Mouse (Mus musculus) adrenal gland, adult 10 weeks (tissue): ENCODE measurements around the gene St5. TPM values are rescaled to one million over a fixed set of nuclear protein-coding genes. Genes with fewer than 3 reads are reported as not detected.

Experiments used
- polyA plus RNA-seq: library from polyadenylated mRNA; stranded (reverse); fragments of 350-450 nt; fragmentation: Illumina TruSeq; extraction: RNeasy Lipid Tissue Mini Kit (QIAGEN cat#74804); gene quantifications from one replicate; pipeline ENCODE4 v1.2.3, GENCODE M21; 2014; ENCODE audit warnings: low read depth, low replicate concordance

The St5 gene
- polyA plus RNA-seq = 35.7 TPM

GRCm38 (mm10) chr7:109703190-109704015 lies at the start of gene St5, which contains the start of gene Akip1:
TSS of gene St5 (minus strand) at chr7:109703605.
TSS of gene Akip1 (plus strand) at chr7:109703690.

GRCm38 (mm10) chr7:109752008-109752925 lies 48.9 kb upstream of the St5 start, which contains the start of gene Tmem9b:
TSS of gene Tmem9b (minus strand) at chr7:109752875.

GRCm38 (mm10) chr7:109731626-109732025 lies 28.2 kb upstream of the St5 start, which contains the start of gene Ascl3:
TSS of gene Ascl3 (minus strand) at chr7:109731726.

DNA sequence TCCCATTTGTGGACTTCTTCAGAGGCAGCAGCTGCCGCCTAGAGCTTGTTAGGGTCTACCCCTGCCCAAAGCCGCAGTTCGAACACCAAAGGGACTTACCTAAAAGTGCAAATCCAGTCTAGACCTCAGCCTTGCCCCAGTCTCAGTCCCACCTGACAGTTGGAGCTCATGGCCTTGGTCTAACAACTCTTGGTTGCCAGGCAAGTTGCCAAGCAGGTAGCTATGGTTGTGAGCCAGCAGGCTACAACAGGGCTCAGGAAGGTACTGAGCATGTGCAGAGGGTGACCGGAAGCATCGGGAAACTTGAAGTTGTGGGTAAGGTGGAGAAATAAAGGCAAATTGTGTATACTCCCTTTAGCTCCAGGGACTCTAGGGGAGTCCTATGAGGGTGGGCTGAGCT lies 20.3 kb upstream of the St5 start, which contains the start of gene BC051019:
Gene BC051019 (minus strand): TSS at position 154 of the 400 bp plus-strand sequence.

DNA sequence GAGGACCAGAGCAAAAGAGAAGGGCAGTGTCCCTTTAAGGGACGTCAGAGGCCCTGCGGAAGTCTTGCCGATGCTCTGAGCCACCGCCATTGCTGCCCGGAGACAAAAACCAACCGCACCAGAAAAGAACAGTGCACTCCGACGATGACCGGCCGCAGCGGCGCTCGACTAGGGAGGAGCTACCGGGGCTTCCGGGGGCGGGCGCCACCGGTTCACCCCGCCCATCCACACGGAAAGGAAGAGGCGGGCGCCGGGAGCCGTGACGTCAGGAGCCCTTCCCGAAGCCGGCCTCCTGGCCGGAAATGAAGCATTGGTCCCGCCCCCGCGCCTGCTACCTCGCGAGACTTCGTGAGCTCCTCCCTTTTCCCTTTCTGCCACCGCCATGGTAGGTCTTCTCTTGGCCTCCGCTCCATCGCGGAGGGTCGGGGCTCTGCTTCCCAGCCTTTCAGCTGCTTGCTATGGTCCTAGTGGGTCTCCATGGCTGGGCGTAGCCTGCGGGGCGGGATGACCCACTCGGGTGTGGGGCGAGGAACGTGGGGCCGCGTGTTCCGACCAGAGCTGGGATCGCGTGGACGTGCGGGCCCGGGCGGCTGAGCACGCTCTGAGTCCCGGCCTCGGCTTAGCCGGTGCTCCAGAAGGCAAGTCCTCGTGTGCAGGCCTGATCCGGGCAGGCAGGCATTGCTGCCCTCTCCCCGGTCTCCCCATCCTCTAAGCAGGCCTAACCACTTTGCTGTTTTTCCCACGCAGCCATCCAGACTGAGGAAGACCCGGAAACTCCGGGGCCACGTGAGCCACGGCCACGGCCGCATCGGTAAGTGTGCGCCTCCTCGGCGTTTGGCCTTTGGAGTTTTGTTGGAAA lies 184.3 kb downstream of the St5 start, which contains the start of gene Rpl27a:
Gene Rpl27a (plus strand): TSS at position 310 of the 859 bp plus-strand sequence.

GRCm38 (mm10) chr7:109508034-109508433 lies 195.4 kb downstream of the St5 start, which contains the start of gene Trim66:
TSS of gene Trim66 (minus strand) at chr7:109508134.

Other genes with a start within 250 kb of the St5 start
- 0.06 TPM for gene Trim66, start 195.5 kb downstream of the St5 start, polyA plus RNA-seq
- gene Rpl27a, start 184.5 kb downstream of the St5 start, polyA plus RNA-seq = 145 TPM
- 33.3 TPM for gene Akip1, start 85 bp upstream of the St5 start, polyA plus RNA-seq
- not detected for gene BC051019, start 20.2 kb upstream of the St5 start, polyA plus RNA-seq
- gene Ascl3, start 28.1 kb upstream of the St5 start, polyA plus RNA-seq = not detected
- 128 TPM for gene Tmem9b, start 49.3 kb upstream of the St5 start, polyA plus RNA-seq
- gene Nrip3, start 78.4 kb upstream of the St5 start, polyA plus RNA-seq = 1.6 TPM
- not detected for gene Scube2, start 162.1 kb upstream of the St5 start, polyA plus RNA-seq